Mouse (Mus musculus) E14TG2a.4 (cell line): Measurements from ENCODE around the gene Atp6v1g3.

ENCODE experiments used
- CTCF ChIP-seq: conservative IDR thresholded peaks from 2 replicates; pipeline ENCODE4 v1.5.1; 2014; ENCODE audit warnings: low read length
- POU5F1 ChIP-seq: IDR thresholded peaks from 2 replicates; pipeline ENCODE4 v1.6.1; 2014; ENCODE audit warnings: low read length, borderline replicate concordance

DNA sequence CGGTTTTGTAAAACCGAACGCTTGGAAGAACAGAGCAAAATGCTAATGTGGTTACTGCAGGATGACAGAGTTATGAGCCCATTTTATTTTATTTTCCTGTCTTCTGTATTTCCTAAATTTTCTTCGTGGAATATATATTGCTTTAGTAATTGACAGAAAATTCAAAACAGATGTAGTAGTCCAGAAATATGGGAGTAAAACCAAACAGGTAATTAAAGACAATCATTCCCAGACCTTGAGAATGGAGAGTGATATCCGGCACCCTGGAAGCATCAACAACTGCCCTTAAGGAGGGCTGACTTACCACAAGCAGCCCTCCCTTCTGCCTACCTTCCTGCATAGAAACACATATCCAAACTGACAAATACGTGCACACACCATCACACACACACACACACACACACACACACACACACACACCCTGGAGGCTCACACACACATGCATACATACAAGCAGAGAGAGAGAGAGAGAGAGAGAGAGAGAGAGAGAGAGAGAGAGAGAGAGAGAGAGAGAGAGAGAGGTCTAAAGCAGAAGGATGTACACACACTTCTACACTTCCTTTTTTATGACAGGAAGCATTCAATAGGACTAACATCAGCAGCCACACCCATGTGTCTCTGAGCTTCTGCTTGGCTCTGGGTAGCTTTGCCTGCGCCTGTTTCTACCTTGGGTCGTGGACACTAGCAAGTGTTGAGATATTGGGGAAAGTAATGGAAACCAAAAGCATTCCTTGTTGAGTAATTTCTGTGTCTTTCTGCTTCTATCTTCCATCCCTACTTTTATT lies 25.6 kb upstream of the Atp6v1g3 start:
- no peak for TF ChIP-seq POU5F1
- no peak for TF ChIP-seq CTCF
